Comparison of ENCODE assay signal across 23 mouse cellular contexts in genomic region chr16:57478451-57478850, GRCm38 (mm10).
DNase-seq lines count a peak whose midpoint lies in the region; ATAC-seq and TF ChIP-seq lines count a peak whose summit lies in the region.
"Had no signal": no experiment of that assay in that cellular context is flagged by ENCODE, and none has a peak within 500 bp of the region (broad histone marks: within the 10 kb centered on the region; RNA-seq: fewer than 3 reads in every experiment).

No protein-coding gene starts in this region.

- TF ChIP-seq POLR2A in heart, adult 2 months (IDR thresholded peaks at IDR 0.05; ENCODE audit: insufficient read depth, low read depth, low read length): no peak

- 0 out of 2 replicates have a peak overlapping the region, but pooled peaks have one; percentile 8 for H3K27ac ChIP-seq in heart, adult 2 months
- H3K27ac ChIP-seq in limb, embryonic 13.5 days: no peak overlapping the region
- no peak overlapping the region for H3K27ac ChIP-seq in limb, embryonic 10.5 days
- H3K27ac ChIP-seq in stomach, embryonic 16.5 days (ENCODE audit: low read length): no peak overlapping the region
- H3K27ac ChIP-seq: forebrain, embryonic 12.5 days; hindbrain, embryonic 13.5 days; liver, embryonic 13.5 days; macrophage; midbrain, embryonic 10.5 days had no signal

- DNase-seq in heart, adult 2 months: no peak
- DNase-seq in heart, postnatal 10 days: no peak
- DNase-seq in limb, embryonic 10.5 days (ENCODE audit: low spot score): no peak
- DNase-seq in fibroblast of lung, adult 2 months (ENCODE audit: low read depth): peak; percentile 56
- no peak for DNase-seq in spleen, postnatal 14 days (ENCODE audit: low spot score in 2 of 2)
- no peak for DNase-seq in urinary bladder, postnatal 25 days (ENCODE audit: low spot score)
- DNase-seq: adrenal gland, postnatal 10 days; cerebellum, adult 11 months; cerebellum, postnatal 14 days; kidney, adult 9 months; kidney, postnatal 25 days; left cerebral cortex, postnatal 4 days; liver, embryonic 13.5 days; lung, embryonic 14.5 days; thymus, postnatal 4 days had no signal

- no peak overlapping the region for H3K9ac ChIP-seq in heart, adult 2 months (ENCODE audit: low read depth, low read length)
- H3K9ac ChIP-seq in limb, embryonic 13.5 days: no peak overlapping the region
- no peak overlapping the region for H3K9ac ChIP-seq in stomach, embryonic 16.5 days (ENCODE audit: low read length)
- H3K9ac ChIP-seq: forebrain, embryonic 12.5 days; hindbrain, embryonic 13.5 days; liver, embryonic 13.5 days; lung, embryonic 14.5 days had no signal

- peaks cover 11% of the 10 kb centered on the region; the same call in 1 of the 2 replicates for H3K36me3 ChIP-seq in heart, adult 2 months (ENCODE audit: control insufficient read depth, insufficient read depth, low read length)
- H3K36me3 ChIP-seq in limb, embryonic 13.5 days: no peaks in the 10 kb centered on the region
- H3K36me3 ChIP-seq in limb, embryonic 10.5 days: no peaks in the 10 kb centered on the region
- no peaks in the 10 kb centered on the region for H3K36me3 ChIP-seq in stomach, embryonic 16.5 days (ENCODE audit: control insufficient read depth, insufficient read depth, low read length)
- H3K36me3 ChIP-seq: forebrain, embryonic 12.5 days; hindbrain, embryonic 13.5 days; liver, embryonic 13.5 days; midbrain, embryonic 10.5 days had no signal

- H3K4me3 ChIP-seq in heart, adult 2 months: no peak overlapping the region
- no peak overlapping the region for H3K4me3 ChIP-seq in limb, embryonic 13.5 days
- H3K4me3 ChIP-seq in limb, embryonic 10.5 days: no peak overlapping the region
- H3K4me3 ChIP-seq in stomach, embryonic 16.5 days (replicated peaks; ENCODE audit: low read length): no peak overlapping the region
- H3K4me3 ChIP-seq: forebrain, embryonic 12.5 days; hindbrain, embryonic 13.5 days; liver, embryonic 13.5 days; midbrain, embryonic 10.5 days had no signal

- intact Hi-C loops in heart, adult 2 months (cut with DNase I): no loop called here
- intact Hi-C loops in heart, postnatal 10 days (cut with DNase I): no loop called here

- H3K9me3 ChIP-seq in limb, embryonic 13.5 days: 0 out of 2 replicates have a peak, but pooled peaks cover 4% of the 10 kb centered on the region
- H3K9me3 ChIP-seq in limb, embryonic 10.5 days (replicated peaks): no peaks in the 10 kb centered on the region
- H3K9me3 ChIP-seq in stomach, embryonic 16.5 days (replicated peaks; ENCODE audit: control insufficient read depth, low read length): no peaks in the 10 kb centered on the region
- H3K9me3 ChIP-seq: hindbrain, embryonic 13.5 days; liver, embryonic 13.5 days had no signal

- WGBS in heart, adult 2 months: 36% methylated on average over 2 of the region's 2 CpGs
- WGBS in limb, embryonic 13.5 days: 69% methylated on average over 2 of the region's 2 CpGs
- 93% methylated on average over 2 of the region's 2 CpGs for WGBS in limb, embryonic 10.5 days
- 64% methylated on average over 2 of the region's 2 CpGs for WGBS in stomach, embryonic 16.5 days

- H3K27me3 ChIP-seq in heart, adult 2 months (ENCODE audit: control insufficient read depth, insufficient read depth, low read length): no peaks in the 10 kb centered on the region
- H3K27me3 ChIP-seq in limb, embryonic 13.5 days: no peaks in the 10 kb centered on the region
- no peaks in the 10 kb centered on the region for H3K27me3 ChIP-seq in limb, embryonic 10.5 days (ENCODE audit: low read depth, poor library complexity, severe bottlenecking)
- no peaks in the 10 kb centered on the region for H3K27me3 ChIP-seq in stomach, embryonic 16.5 days (ENCODE audit: control insufficient read depth, insufficient read depth, low read length)
- H3K27me3 ChIP-seq: forebrain, embryonic 12.5 days; hindbrain, embryonic 13.5 days; liver, embryonic 13.5 days; Patski had no signal

- peak; percentile 76 for ATAC-seq in limb, embryonic 13.5 days (ENCODE audit: low FRiP score, low read depth)
- ATAC-seq in stomach, embryonic 16.5 days (ENCODE audit: insufficient read depth, low FRiP score): peak; percentile 56; the same call in 1 of the 2 replicates
- ATAC-seq: inflammation-experienced regulatory T-cells, adult 6 months; Patski had no signal

- no peak for TF ChIP-seq EP300 in heart, adult 2 months (IDR thresholded peaks at IDR 0.05; ENCODE audit: insufficient read depth, low read depth, low read length)

- peaks cover 4% of the 10 kb centered on the region for H3K4me1 ChIP-seq in heart, adult 2 months (ENCODE audit: control insufficient read depth, insufficient read depth, low read length)
- H3K4me1 ChIP-seq in limb, embryonic 13.5 days: peaks cover 12% of the 10 kb centered on the region
- H3K4me1 ChIP-seq in limb, embryonic 10.5 days: peaks cover 12% of the 10 kb centered on the region
- H3K4me1 ChIP-seq in stomach, embryonic 16.5 days (ENCODE audit: control insufficient read depth, insufficient read depth, low read length): peaks cover 8% of the 10 kb centered on the region; the same call in 1 of the 2 replicates
- H3K4me1 ChIP-seq: liver, embryonic 13.5 days had no signal

- TF ChIP-seq CTCF in heart, adult 2 months (IDR thresholded peaks at IDR 0.05): no peak

- no peak overlapping the region for H3K4me2 ChIP-seq in limb, embryonic 13.5 days (replicated peaks)
- no peak overlapping the region for H3K4me2 ChIP-seq in stomach, embryonic 16.5 days (ENCODE audit: low read depth, low read length)
- H3K4me2 ChIP-seq: forebrain, embryonic 12.5 days; hindbrain, embryonic 13.5 days; liver, embryonic 13.5 days; lung, embryonic 14.5 days had no signal

- H3K79me2 ChIP-seq in heart, adult 2 months (replicated peaks; ENCODE audit: control insufficient read depth, insufficient read depth, low read length): no peaks in the 10 kb centered on the region
